Mouse (Mus musculus) liver, embryonic 11.5 days (tissue): Measurements from ENCODE around the gene Tpp1. TPM values are rescaled to one million over a fixed set of nuclear protein-coding genes. Genes with fewer than 3 reads are reported as not detected.
"Not testable (repeated sequence)": the region's sequence is repeated elsewhere in the genome, so short reads cannot be mapped to it uniquely, and the experiment has no call there.

Experiments
- ATAC-seq: fragments of 200-750 bp; cut with Nextera tagmentation; replicated peaks from 2 replicates; pipeline ENCODE4 v1.8.0; 2017; ENCODE audit warnings: moderate number of reproducible peaks, mild to moderate bottlenecking, moderate TSS enrichment, moderate library complexity; ENCODE audit not compliant: low FRiP score
- DNase-seq: peaks from one replicate; pipeline ENCODE4 v3.0.0-alpha.2; 2017; ENCODE audit warnings: low spot score
- H3K27ac ChIP-seq: fragments of 300-500 bp; sonication (generic); 2 replicates; pipeline ENCODE4 v1.5.1; 2014; ENCODE audit warnings: mild to moderate bottlenecking, low read depth, low read length, control low read depth
- H3K27me3 ChIP-seq: fragments of 300-500 bp; sonication (generic); replicated peaks from 2 replicates; pipeline ENCODE4 v1.6.1; 2014; ENCODE audit warnings: low read length, mixed read lengths; ENCODE audit not compliant: control insufficient read depth, insufficient read depth
- H3K36me3 ChIP-seq: fragments of 300-500 bp; sonication (generic); 2 replicates; pipeline ENCODE4 v1.6.1; 2014; ENCODE audit warnings: mild to moderate bottlenecking, low read length, moderate library complexity, mixed read lengths; ENCODE audit not compliant: control insufficient read depth, insufficient read depth
- H3K4me1 ChIP-seq: fragments of 300-500 bp; sonication (generic); replicated peaks from 2 replicates; pipeline ENCODE4 v1.6.1; 2014; ENCODE audit warnings: low read length, mixed read lengths; ENCODE audit not compliant: control insufficient read depth, insufficient read depth
- H3K4me2 ChIP-seq: fragments of 300-500 bp; sonication (generic); 2 replicates; pipeline ENCODE4 v1.6.1; 2014; ENCODE audit warnings: mild to moderate bottlenecking, control low read depth, moderate library complexity
- H3K4me3 ChIP-seq: fragments of 300-500 bp; sonication (generic); 2 replicates; pipeline ENCODE4 v1.5.1; 2014; ENCODE audit warnings: low read depth, low read length, control low read depth
- H3K9ac ChIP-seq: fragments of 300-500 bp; sonication (generic); 2 replicates; pipeline ENCODE4 v1.6.1; 2014; ENCODE audit warnings: low read depth, low read length, control low read depth
- H3K9me3 ChIP-seq: fragments of 300-500 bp; sonication (generic); 2 replicates; pipeline ENCODE4 v1.6.1; 2016; ENCODE audit warnings: low read length, inconsistent platforms, mixed read lengths; ENCODE audit not compliant: control insufficient read depth
- WGBS: fragments of 180-500 bp; shearing (Covaris S2); extraction: QIAGEN DNeasy Blood & Tissue Kit; methylation state at CpG from one replicate; pipeline ENCODE4 v1.1.7; 2014; 5-methylcytosine and 5-hydroxymethylcytosine counted together
- polyA plus RNA-seq: library from polyadenylated mRNA; unstranded; fragments of >200 nt; fragmentation: Nextera tagmentation; extraction: Ambion mirVana; gene quantifications from 2 replicates; pipeline ENCODE4 v1.2.1, GENCODE M21; 2014

Tpp1 gene
- polyA plus RNA-seq, 1 experiment from 2014 or later = 77.3 TPM

- WGBS = 85% methylated on average over 2 of the region's 2 CpGs
- DNase-seq = no peak
Observed at GRCm38 (mm10) chr7:105747776-105748175, 4.3 kb downstream of the Tpp1 start.

GRCm38 (mm10) chr7:105743926-105744590 is 8.0 kb downstream of the Tpp1 start, which contains the start of gene Taf10:
TSS of gene Taf10 (minus strand) at chr7:105744361.
- Histone ChIP-seq H3K9ac (peak within 1 kb of the TSS; percentile 95), H3K9me3 (no peaks in the 10 kb centered on the region), H3K4me3 (peak within 1 kb of the TSS; percentile 97), H3K4me2 (peak within 1 kb of the TSS; percentile 78), H3K36me3 (peaks cover 28% of the 10 kb centered on the region), H3K4me1 (peaks cover 16% of the 10 kb centered on the region), H3K27ac (peak within 1 kb of the TSS; percentile 92), H3K27me3 (no peaks in the 10 kb centered on the region)
- WGBS = under 1% methylated on average over 67 of the region's 67 CpGs
- DNase-seq (peak; percentile 87), ATAC-seq (peak; percentile 99)

More at GRCm38 (mm10) chr7:105747776-105748175, 4.3 kb downstream of the Tpp1 start:
- peaks cover 10% of the 10 kb centered on the region for H3K36me3 ChIP-seq
- H3K9ac ChIP-seq = no peak overlapping the region
- H3K9me3 ChIP-seq = no peaks in the 10 kb centered on the region
- H3K4me3 ChIP-seq = no peak overlapping the region
- H3K4me1 ChIP-seq = peaks cover 10% of the 10 kb centered on the region
- no peak overlapping the region for H3K27ac ChIP-seq
- no peak for ATAC-seq
- H3K27me3 ChIP-seq = no peaks in the 10 kb centered on the region
- no peak overlapping the region for H3K4me2 ChIP-seq

GRCm38 (mm10) chr7:105743246-105743925 is 8.6 kb downstream of the Tpp1 start:
- not testable (repeated sequence) for DNase-seq, ATAC-seq, H3K27me3 ChIP-seq, H3K9me3 ChIP-seq
- peak overlapping the region; percentile 95 for H3K9ac ChIP-seq
- peaks cover 23% of the 10 kb centered on the region for H3K4me1 ChIP-seq
- WGBS = 28% methylated on average over 20 of the region's 20 CpGs
- peak overlapping the region; percentile 92 for H3K27ac ChIP-seq
- H3K4me2 ChIP-seq = peak overlapping the region; percentile 78
- peaks cover 27% of the 10 kb centered on the region for H3K36me3 ChIP-seq
- peak overlapping the region; percentile 97 for H3K4me3 ChIP-seq

GRCm38 (mm10) chr7:105742539-105743215 is 9.4 kb downstream of the Tpp1 start:
- H3K36me3 ChIP-seq = peaks cover 27% of the 10 kb centered on the region
- not testable (repeated sequence) for H3K9ac ChIP-seq, H3K27me3 ChIP-seq, ATAC-seq, H3K27ac ChIP-seq, H3K9me3 ChIP-seq
- 87% methylated on average over 7 of the region's 7 CpGs for WGBS
- H3K4me1 ChIP-seq = peaks cover 30% of the 10 kb centered on the region
- peak; percentile 27 for DNase-seq
- H3K4me2 ChIP-seq = peak overlapping the region; percentile 78
- peak overlapping the region; percentile 97 for H3K4me3 ChIP-seq

DNA sequence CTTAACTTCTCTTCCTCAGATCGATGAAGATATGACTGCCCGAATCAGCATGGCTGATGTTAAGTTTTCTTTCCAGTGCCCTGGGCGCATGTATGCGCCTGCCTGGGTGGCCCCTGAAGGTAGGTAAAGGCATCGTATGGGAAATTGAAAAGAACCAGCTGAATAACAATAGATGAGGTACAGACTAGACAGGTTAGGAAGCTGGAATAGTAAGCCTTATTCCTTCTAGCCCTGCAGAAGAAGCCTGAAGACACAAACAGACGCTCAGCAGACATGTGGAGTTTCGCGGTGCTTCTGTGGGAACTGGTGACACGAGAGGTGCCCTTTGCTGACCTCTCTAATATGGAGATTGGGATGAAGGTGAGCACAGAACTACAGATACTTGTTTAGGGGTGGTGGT is 10.1 kb downstream of the Tpp1 start:
- ATAC-seq (no peak), DNase-seq (peak; percentile 26)
- H3K4me3 ChIP-seq = no peak overlapping the region
- no peak overlapping the region for H3K9ac ChIP-seq
- no peak overlapping the region for H3K27ac ChIP-seq
- H3K36me3 ChIP-seq = peaks cover 24% of the 10 kb centered on the region
- peaks cover 32% of the 10 kb centered on the region for H3K4me1 ChIP-seq
- H3K4me2 ChIP-seq = no peak overlapping the region
- H3K27me3 ChIP-seq = no peaks in the 10 kb centered on the region
- no peaks in the 10 kb centered on the region for H3K9me3 ChIP-seq
- 91% methylated on average over 9 of the region's 9 CpGs for WGBS

DNA sequence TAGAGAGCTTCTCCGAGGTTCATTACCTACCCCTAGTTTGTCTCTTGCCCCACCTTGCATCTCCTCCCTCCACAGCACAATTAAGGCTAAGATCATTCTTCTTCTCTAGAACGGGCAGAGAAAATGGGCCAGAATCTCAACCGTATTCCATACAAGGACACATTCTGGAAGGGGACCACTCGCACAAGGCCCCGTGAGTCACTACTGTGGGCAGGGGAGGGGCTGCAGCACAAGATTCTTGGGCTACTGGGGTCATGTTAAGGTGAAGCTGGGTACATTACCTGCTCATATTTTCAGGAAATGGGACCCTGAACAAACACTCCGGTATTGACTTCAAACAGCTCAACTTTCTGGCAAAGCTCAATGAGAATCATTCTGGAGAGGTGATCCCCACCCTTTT is 11.2 kb downstream of the Tpp1 start:
- no peak overlapping the region for H3K4me2 ChIP-seq
- H3K9ac ChIP-seq = no peak overlapping the region
- H3K9me3 ChIP-seq = no peaks in the 10 kb centered on the region
- no peak overlapping the region for H3K4me3 ChIP-seq
- no peak overlapping the region for H3K27ac ChIP-seq
- H3K27me3 ChIP-seq = no peaks in the 10 kb centered on the region
- H3K36me3 ChIP-seq = peaks cover 24% of the 10 kb centered on the region
- 92% methylated on average over 6 of the region's 6 CpGs for WGBS
- peaks cover 32% of the 10 kb centered on the region for H3K4me1 ChIP-seq
- DNase-seq (no peak), ATAC-seq (no peak)

DNA sequence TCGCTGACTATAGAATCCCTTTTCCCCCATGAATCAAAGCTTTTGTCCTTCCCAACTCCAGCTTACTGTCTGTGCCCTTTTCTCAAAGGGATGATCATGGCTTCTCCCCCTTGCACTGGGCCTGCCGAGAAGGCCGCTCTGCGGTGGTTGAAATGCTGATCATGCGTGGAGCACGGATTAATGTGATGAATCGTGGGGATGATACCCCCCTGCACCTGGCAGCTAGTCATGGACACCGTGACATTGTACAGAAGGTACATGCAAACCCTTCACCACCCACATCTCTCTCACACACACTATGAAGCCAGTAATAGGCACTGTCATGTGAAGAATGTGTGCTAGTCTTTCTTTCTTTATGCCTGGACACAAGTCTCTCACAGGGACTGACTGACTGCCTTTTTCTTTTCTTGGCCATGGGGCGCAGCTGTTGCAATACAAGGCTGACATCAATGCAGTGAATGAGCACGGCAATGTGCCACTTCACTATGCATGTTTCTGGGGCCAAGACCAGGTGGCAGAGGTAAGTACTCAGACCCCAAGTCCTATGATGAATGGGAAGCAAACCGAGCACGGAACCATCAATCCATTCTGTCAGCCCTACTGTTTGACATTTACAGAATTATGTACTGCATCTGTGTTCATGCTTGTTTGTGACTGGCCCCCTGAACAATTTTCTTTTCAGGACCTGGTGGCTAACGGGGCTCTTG is 11.8 kb downstream of the Tpp1 start:
- Histone ChIP-seq H3K9me3 (no peaks in the 10 kb centered on the region), H3K4me2 (no peak overlapping the region), H3K9ac (no peak overlapping the region), H3K4me1 (peaks cover 32% of the 10 kb centered on the region), H3K27ac (no peak overlapping the region), H3K36me3 (peaks cover 24% of the 10 kb centered on the region), H3K27me3 (no peaks in the 10 kb centered on the region), H3K4me3 (no peak overlapping the region)
- WGBS = 90% methylated on average over 13 of the region's 13 CpGs
- DNase-seq = peak; percentile 28
- ATAC-seq = no peak

DNA sequence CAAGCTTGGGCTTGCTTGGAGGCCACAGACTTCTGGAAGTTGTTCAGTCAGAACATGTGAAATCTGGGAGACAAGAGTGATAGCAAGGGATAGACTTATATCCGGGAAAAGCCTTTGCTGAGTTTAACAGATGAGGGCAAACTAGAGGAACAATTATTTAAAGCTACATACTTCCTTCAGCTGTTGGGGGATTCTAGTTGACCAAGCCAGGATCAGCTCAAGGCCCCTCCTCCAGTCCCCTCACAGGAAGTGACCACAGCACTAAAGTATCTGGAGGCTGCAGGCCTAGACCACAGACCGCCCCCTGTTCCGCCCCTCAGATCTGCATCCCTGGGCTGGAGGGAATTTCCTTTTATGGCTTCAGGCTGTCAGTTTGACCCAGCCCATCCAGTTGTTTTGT is 13.1 kb downstream of the Tpp1 start:
- 27% methylated on average over 3 of the region's 3 CpGs for WGBS
- peaks cover 28% of the 10 kb centered on the region for H3K36me3 ChIP-seq
- H3K9ac ChIP-seq = no peak overlapping the region; the same call in 1 of the 2 replicates
- 0 out of 2 replicates have a peak, but pooled peaks have one; percentile 13 for ATAC-seq
- peak overlapping the region; percentile 87 for H3K4me2 ChIP-seq
- H3K9me3 ChIP-seq = no peaks in the 10 kb centered on the region
- peaks cover 27% of the 10 kb centered on the region for H3K4me1 ChIP-seq
- peak; percentile 56 for DNase-seq
- H3K27me3 ChIP-seq = no peaks in the 10 kb centered on the region
- H3K27ac ChIP-seq = peak overlapping the region; percentile 79
- peak overlapping the region; percentile 92 for H3K4me3 ChIP-seq
